Mouse (Mus musculus): ENCODE measurements around the gene Chrnb4. TPM values are rescaled to one million over a fixed set of nuclear protein-coding genes. Genes with fewer than 3 reads are reported as not detected.

Gene Chrnb4
- polyA plus RNA-seq, 1 experiment from 2014 or later, result 0.79 TPM

DNA sequence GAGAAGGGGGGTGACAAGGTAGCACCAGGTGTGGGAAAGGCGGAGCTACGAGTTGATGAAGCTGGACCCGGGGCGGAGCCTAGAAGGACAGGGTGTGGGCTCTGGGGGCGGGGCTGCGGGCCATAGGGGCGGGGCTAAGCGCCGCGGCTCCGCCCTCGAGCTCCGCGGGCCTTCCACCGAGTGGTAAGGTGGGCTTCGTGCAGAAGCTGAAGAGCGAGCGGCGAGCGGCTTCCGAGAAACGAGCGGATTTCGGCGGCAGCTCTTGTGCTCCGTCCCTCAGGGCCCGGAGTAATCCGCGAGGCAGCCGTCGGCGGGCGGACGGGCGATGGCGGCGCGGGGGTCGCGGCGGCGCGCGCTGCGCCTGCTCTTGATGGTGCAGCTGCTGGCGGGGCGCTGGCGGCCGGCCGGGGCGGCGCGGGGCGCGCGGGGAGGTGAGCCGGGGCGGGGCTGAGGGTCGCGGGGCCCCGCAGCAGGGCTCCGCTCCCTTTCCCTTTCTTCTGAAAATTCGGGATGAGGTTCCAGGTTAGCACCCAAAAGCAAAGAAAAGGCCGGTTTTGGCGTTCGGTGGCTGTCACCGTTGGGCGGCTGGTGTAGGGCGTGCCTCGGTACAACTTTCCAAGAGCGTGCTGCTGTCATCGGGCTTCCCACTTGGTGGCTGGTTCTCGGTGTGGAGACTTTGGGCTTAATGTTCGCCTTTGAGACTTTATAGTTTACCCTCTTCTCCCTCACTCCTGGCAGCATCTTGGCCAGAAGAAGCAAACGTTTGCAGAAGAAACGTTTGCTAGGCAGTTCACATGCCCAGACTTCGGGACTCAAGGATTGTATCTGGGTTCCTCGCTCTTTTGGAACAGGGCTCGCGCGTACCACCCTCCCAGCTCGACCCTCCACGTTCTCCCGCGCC is 67.0 kb downstream of the Chrnb4 start:
- peaks cover 20% of the 10 kb centered on the region for H3K27me3 ChIP-seq (ENCODE audit: control insufficient read depth, insufficient read depth, low read length)
- H3K27ac ChIP-seq (replicated peaks; ENCODE audit: low read depth, low read length), result no peak overlapping the region
- peak overlapping the region; percentile 50 for H3K9ac ChIP-seq (replicated peaks; ENCODE audit: low read length)
- DNase-seq (ENCODE audit: low spot score) (peak; percentile 76), ATAC-seq (replicated peaks; ENCODE audit: insufficient number of reproducible peaks, low FRiP score, low TSS enrichment, low read depth) (peak; percentile 81)
- WGBS, result under 1% methylated on average over 63 of the region's 85 CpGs
- H3K4me2 ChIP-seq (ENCODE audit: low read depth, low read length), result peak overlapping the region; percentile 93
- no peaks in the 10 kb centered on the region for H3K4me1 ChIP-seq (ENCODE audit: control insufficient read depth, insufficient read depth, low read length)
- no peaks in the 10 kb centered on the region for H3K9me3 ChIP-seq (replicated peaks; ENCODE audit: control insufficient read depth, low read length)
- H3K36me3 ChIP-seq (replicated peaks; ENCODE audit: control insufficient read depth, insufficient read depth, low read depth, low read length), result no peaks in the 10 kb centered on the region
- peak overlapping the region; percentile 59 for H3K4me3 ChIP-seq (ENCODE audit: low read depth, low read length)

DNA sequence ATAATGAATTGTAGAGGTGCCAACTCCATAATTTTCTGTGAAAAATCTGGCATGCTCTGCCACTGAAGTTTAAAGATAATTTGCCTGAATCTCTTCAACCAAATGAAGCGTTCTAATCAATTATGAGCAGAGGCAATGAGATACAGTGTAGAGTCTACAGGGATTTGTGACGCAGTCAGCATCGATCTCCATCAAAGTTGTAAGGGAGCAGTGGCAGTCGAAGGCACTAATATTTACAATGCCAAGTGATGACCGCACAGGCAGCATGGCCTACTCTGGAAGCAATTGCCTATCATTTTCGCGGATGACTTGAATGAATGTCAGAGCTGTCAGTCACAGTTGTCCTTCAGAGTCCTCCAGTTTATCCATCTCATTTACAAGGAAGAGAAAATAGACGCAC is 67.9 kb downstream of the Chrnb4 start, which contains the start of gene Chrna5:
Chrna5 (plus strand) TSS at position 207 of the 400 bp plus-strand sequence.
- Histone ChIP-seq H3K9me3 (replicated peaks; ENCODE audit: control insufficient read depth, low read length) (no peaks in the 10 kb centered on the region), H3K4me3 (ENCODE audit: low read depth, low read length) (peak within 1 kb of the TSS; percentile 59), H3K27me3 (ENCODE audit: control insufficient read depth, insufficient read depth, low read length) (peaks cover 20% of the 10 kb centered on the region), H3K4me1 (ENCODE audit: control insufficient read depth, insufficient read depth, low read length) (no peaks in the 10 kb centered on the region), H3K9ac (replicated peaks; ENCODE audit: low read length) (peak within 1 kb of the TSS; percentile 50), H3K27ac (replicated peaks; ENCODE audit: low read depth, low read length) (no peak within 1 kb of the TSS), H3K4me2 (ENCODE audit: low read depth, low read length) (peak within 1 kb of the TSS; percentile 93), H3K36me3 (replicated peaks; ENCODE audit: control insufficient read depth, insufficient read depth, low read depth, low read length) (no peaks in the 10 kb centered on the region)
- DNase-seq (ENCODE audit: low spot score), result no peak
- WGBS, result 62% methylated on average over 8 of the region's 8 CpGs
- no peak for ATAC-seq (replicated peaks; ENCODE audit: insufficient number of reproducible peaks, low FRiP score, low TSS enrichment, low read depth)

Other genes starting within 250 kb of the Chrnb4 start
- gene Ireb2, start 185.0 kb downstream of the Chrnb4 start, polyA plus RNA-seq (2014; fragmentation: Nextera tagmentation; extraction: Ambion mirVana), result 63.8 and 67.4 TPM in 2 replicates
- gene Hykk, start 131.5 kb downstream of the Chrnb4 start, polyA plus RNA-seq (2014; fragmentation: Nextera tagmentation; extraction: Ambion mirVana), result 5.8 and 6.1 TPM in 2 replicates
- 353 and 372 TPM in 2 replicates for gene Psma4, start 98.0 kb downstream of the Chrnb4 start, polyA plus RNA-seq (2014; fragmentation: Nextera tagmentation; extraction: Ambion mirVana)
- 1.1 and 1.6 TPM in 2 replicates for gene AY074887, start 97.8 kb downstream of the Chrnb4 start, polyA plus RNA-seq (2014; fragmentation: Nextera tagmentation; extraction: Ambion mirVana)
- gene Chrna5, start 67.9 kb downstream of the Chrnb4 start, polyA plus RNA-seq (2014; fragmentation: Nextera tagmentation; extraction: Ambion mirVana), result 1.2 and 2.7 TPM in 2 replicates
- 4.4 and 6.5 TPM in 2 replicates for gene Chrna3, start 22.2 kb downstream of the Chrnb4 start, polyA plus RNA-seq (2014; fragmentation: Nextera tagmentation; extraction: Ambion mirVana)
- gene Ube2q2, start 100.1 kb upstream of the Chrnb4 start, polyA plus RNA-seq (2014; fragmentation: Nextera tagmentation; extraction: Ambion mirVana), result 41.1 and 48.0 TPM in 2 replicates
- 81.7 and 84.4 TPM in 2 replicates for gene Fbxo22, start 160.1 kb upstream of the Chrnb4 start, polyA plus RNA-seq (2014; fragmentation: Nextera tagmentation; extraction: Ambion mirVana)